Mouse (Mus musculus): ENCODE measurements around the gene Nol11.

Nol11 gene

DNA sequence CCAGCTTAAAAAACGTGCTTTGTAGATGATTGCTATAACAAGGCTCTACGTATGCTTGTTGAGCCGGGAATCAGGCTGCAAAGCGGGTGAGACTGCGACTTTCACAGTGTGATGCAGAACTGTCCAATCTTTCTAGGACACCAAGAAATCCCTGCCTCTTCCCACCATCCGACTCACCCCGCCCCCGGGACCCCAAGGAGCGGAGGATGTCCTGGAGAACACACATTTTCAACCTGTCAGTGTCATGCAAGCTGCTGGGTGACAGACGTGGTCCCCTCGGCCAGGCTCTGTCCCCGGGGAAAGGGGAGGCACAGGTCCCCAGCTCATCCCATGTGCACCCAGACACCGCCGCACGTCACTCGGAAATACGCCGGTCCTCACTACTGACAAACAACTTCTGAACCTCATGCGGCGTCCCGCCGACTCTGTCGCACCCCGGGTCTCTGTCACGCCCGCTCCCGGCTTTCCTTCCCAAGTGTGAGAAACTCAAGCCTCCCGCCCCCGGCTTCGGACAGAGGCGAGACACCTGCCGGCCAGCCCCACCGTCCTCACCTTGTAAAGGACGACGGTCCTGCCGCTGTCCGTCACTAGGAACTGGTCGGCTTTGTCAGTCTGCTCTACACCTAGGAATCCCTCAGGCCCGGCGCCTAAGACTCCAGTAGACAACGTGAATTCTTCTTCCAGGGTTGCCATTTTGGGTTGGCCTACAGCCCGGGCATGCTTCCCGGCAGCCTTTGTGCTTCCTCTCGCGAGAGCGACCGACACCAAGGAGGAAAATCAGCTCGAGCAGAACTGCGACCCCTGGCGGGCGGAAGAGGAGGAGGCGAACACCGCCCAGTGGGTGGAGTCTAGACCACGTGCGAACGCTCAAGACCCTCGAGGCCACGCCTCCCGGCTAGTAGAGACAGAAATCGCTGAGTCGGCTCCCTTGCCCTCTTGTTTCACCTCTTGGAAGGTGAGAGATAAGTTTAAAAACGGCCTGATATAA lies at the start of gene Nol11:
Nol11 (minus strand) TSS at position 817 of the 988 bp plus-strand sequence.
- peak; percentile 97 to 98 for DNase-seq (ENCODE audit: low spot score in 2 of 2)

DNA sequence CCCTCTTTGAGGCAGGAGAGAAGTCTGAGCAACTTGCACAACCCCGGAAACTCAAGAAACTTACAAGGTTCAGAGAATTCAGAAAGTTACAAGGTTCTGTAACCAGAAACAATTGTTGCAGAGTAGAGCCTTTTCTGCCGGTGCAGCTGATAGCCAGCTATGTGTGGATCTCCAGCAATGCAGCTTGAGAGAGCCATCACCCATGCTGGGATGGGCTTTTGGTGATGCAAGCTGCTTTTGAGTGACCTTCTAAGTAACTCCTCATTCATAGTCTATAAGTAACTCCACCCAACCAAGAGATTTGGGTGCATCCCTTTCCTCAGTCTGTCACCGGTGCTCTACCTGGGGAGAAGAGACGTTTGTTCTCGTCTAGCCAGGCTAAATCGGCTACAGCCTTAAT lies 49.3 kb upstream of the Nol11 start:
- DNase-seq (ENCODE audit: low spot score in 2 of 2) = no peak

DNA sequence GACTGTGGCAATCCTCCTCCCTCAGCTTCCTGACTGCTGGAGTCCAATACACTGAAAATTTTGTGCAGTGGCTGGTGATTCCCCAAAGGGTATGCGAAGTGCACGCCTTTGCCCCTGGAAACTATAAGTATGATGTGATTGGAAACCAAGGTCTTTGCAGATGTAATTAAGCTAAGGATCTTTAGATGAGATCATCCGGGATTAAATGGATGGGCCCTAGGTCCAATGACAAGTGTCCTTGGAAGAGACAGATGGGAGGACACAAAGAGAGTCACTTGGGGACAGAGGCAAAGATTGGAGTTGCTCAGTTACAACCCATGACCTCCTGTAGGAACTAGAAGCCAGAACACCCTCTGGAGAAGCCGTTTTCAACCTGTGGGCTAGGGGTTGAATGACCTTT lies 48.4 kb upstream of the Nol11 start:
- no peak for DNase-seq (ENCODE audit: low spot score in 2 of 2)

DNA sequence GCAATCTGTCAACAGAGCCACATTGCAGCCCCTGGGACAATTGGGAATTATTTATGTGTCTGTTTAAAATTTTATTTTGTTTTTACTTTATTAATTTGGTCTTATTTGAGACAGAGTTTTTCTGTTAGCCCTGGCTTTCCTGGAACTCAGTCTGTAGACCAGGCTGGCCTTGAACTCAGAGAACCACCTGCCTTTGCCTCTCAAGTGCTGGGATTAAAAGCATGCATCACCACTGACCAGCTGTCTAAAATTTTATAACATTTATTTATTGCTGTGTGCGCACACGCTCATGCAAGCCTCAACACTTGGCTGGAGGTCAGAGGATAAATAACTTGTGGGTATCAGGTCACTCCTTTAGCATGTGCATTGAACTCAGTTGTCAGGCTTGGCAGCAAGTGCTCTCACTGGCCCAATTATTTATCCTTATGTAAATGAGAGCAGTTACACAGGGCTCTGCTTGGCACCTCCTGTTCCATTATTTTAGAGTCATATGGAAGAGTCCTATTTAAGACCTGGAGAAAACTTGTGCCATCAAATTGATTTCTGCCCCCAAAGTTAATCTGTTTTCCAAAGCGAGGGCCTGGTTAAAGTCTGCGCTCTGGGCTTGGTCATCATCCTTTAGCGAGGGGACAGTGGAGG lies 44.2 kb upstream of the Nol11 start:
- DNase-seq (ENCODE audit: low spot score in 2 of 2) = no peak

DNA sequence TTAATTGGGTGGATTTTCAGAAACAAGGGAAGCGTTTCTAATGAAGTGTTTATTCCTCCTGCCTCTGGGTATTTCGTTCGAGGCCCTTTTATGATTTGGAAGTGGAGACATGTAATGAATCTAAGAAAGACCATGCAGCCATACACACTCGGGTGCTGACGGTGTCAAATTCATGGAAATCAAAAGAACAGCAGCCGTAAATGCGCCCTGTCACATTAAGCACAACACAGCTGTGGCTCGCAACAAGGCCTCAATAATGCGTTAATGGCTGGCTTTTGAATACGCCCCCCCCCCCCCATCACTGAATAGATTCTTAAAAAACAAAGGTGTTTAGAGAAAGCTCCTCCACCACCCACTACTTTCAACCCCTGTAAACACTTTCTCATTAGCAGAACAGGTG lies 40.9 kb upstream of the Nol11 start:
- no peak for DNase-seq (ENCODE audit: low spot score in 2 of 2)

DNA sequence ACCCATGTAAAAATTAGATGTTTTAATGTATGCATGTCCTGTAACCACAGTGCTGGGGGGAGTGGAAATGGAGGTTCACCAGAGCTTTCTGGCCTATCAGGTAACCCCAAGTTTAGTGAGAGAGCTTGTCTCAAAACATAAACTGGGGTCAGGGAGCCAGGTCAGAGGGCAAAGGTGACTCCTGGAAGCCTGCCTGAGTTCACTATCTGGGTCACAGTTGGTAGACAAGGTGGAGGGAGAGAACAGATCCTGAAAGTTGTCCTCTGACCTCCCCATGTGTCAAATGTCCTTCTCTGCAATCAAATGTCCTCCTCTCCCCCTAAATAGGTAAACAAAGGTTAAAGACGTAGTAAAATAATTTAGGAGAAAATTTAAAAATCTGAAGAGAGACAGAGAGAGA lies 37.2 kb upstream of the Nol11 start:
- no peak for DNase-seq (ENCODE audit: low spot score in 2 of 2)

DNA sequence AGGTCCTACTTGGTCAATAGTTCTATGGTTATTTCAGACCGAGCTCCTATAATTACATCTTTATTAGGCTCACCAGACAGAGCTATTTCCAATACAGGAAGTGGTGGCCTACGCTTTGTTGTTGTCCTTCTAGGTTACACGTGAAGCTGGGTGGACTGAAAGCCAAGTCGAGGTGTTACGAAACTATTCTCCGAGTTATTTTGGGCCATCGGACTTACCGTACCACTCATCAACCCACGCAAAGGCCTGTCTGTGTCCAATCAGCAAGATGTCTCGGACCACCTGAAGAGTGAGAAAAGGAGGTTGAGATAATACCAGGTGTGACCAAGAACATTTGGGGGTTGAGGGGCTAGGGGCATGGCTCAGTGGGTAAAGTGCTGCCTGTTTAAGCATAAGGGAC lies 36.8 kb upstream of the Nol11 start:
- no peak for DNase-seq (ENCODE audit: low spot score in 2 of 2)

DNA sequence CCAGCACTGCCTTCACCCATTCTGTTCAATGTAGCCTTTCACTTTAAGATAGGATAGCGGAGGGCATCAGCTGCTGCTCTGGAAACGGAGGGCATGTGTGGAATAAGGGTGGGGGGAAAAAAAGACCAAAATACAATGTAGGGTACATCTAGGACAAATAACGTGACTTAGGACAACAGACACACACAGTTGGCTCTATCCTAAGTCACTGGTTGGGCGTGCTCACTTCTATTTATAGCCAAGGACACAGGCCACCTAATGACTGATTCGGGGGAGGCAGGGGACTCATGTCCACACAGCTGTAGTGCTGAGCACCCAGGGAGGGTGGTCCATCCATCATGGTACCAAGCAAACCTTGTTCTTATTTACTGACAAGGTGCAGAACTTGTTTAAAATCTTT lies 36.1 kb upstream of the Nol11 start:
- no peak for DNase-seq (ENCODE audit: low spot score in 2 of 2)

DNA sequence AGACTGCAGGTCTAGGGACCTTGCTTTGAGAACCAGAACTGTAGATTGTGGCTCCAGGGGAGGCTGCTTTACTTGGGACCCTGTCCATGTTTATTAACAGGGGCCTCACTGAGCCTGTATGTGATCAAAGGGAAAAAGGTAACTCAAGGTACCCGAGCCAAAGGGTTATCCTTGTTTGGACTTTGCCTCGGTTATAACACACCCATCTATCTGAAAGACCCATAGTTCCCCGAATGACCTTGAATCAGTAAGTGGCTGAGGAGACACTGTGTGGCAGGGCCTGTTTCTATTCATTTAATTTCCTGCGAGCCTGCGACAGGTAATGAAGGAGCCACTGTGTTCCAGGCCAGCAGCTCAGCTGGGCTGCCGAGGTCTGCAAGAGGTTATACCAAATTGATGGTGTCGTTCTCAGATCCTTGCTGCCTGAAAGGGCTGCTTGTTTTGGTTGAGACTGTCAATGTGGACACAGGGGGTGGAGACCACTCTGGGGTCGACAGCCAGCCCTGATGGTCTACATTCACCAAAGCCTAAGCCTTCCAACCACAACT lies 34.6 kb upstream of the Nol11 start:
- DNase-seq (ENCODE audit: low spot score in 2 of 2) = no peak

DNA sequence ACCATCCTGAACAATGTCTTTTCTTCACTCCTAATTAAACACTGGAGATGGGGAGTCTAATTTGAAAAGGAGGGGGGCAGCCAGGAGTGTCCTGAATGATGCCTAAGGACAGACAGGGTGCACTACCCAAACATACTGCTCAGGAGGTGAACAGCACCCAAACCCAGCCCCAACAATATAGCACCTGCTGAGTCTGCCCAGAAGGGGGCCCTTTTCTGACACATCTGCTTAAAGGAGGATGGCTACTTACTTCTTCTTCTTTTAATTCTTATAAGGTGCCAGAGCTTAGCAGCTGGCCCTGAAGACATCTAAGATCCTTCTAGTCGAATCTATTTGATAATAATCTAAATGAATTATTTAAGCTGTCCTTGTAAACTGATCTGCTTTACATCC lies 34.0 kb upstream of the Nol11 start:
- DNase-seq (ENCODE audit: low spot score in 2 of 2) = no peak

DNA sequence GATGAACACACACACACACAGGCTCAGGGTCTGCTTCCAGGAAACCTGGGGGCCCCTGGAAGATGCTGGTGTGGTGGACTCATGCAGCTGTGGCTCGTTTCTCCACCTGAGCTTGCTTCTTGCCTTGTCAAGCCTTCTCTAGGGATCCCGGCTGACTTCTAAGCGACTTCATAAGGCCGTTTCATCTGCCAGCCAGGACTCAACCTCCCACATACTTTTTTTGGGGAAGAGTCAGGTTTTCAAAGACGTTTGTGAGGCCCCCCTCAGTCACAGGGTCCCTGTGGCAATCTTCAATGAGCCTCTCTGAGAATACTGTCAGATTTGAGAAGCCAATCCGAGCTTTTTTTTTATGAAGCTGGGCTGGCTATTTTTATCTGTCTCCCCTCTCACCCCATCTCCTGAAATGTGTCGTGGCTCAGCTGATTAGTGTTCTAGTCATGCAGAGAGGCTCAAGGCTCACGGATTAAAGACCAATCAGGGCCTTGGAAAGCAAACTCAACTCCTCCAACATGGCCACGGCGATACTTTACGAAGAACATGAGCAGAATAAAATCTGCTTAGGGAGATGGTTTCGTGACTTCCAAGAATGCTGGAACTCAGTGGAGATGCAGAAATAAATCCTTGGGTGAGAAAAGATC lies 33.5 kb upstream of the Nol11 start:
- DNase-seq (ENCODE audit: low spot score in 2 of 2) = no peak

DNA sequence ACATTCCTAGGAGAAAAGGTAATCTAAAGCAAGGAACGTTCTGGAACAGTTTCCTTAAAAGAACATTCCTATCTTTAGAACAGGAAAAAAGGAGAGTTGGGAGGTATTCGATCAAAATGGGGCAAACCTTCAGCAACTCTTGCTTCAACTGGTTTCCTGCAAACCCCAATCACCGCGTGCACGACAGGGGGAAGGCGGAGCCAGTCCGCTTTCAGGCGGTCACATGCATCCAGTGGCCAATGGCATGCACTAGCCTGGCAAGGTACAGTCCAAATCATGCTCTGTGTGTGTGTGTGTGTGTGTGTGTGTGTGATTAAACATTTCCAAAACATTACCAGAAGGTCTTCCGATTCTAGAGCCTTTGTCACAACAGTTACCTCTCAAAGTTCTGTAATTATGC lies 25.9 kb upstream of the Nol11 start:
- DNase-seq (ENCODE audit: low spot score in 2 of 2) = no peak

DNA sequence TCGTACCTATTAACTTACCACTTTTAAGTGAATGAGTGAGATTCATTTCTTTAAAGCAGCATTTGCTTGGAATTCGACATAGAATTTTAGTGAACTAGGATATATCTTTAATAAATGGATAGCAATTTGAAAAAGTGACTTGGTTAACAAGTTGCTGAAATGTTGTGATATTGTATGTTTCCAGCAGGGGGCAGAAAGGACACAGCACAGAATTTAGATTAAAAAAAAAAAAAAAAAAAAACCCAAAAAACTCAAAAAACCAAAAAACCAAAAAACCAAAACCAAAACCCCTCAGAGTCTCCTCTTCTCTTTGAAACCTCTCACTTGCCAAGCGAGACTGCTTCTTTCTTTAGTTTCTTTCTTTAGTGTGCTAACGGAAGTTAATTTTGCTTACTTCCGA lies 24.6 kb upstream of the Nol11 start:
- no peak for DNase-seq (ENCODE audit: low spot score in 2 of 2)

DNA sequence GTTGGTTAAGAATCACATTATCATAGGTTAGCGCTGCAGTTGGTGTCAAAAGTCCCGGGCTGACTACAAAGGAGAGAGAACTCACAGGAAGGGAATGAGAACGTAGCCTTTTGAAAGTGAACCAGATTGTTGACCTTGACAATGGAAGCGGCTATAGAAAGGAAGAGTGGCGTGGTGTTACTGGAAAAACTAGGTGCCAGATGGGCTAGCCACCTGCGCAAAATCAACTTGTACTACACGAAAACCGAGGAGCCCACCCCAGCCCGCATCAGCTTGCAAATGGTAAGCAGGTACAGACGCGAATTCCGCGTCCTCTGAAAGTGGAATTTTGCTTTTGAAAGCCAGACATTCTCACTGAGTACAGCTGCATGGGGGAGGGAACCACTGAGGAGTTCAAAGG lies 20.6 kb upstream of the Nol11 start:
- no peak for DNase-seq (ENCODE audit: low spot score in 2 of 2)

DNA sequence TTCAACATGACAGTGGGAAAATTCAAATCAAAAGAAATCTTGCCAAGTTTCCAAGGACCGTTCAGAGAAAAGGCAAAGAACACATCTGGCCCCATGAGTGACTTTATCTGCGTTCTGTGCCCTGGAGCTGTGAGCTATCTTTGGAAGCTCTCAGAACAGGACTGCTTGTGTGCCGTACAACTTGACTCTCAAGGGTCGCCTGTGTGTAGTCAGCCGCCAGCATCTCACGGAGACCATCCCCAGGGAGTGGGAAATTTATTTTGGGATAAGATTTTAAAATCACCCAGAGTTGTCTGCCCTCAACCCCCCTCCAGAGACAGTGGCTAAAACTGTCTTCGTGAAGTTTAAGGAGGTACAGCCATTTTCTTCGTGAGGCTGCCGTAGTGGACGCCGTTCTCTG lies 12.6 kb upstream of the Nol11 start:
- DNase-seq (ENCODE audit: low spot score in 2 of 2) = no peak

DNA sequence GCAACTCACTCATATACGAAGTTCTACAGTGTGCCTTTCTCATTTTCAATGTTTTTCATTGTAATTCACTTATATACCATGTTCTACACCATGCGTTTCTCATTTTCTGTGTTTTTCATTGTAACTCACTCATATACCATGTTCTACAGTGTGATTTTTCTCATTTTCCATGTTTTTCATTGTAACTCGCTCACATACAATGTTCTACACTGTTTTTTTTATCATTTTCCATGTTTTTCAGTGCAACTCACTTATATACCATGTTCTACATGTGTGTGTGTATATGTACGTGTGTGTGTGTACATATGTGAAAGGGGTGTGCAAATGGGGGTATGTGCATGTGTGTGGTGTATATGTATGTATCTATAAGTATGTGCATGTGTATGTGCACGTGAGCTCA lies 10.1 kb upstream of the Nol11 start:
- DNase-seq (ENCODE audit: low spot score in 2 of 2) = no peak

DNA sequence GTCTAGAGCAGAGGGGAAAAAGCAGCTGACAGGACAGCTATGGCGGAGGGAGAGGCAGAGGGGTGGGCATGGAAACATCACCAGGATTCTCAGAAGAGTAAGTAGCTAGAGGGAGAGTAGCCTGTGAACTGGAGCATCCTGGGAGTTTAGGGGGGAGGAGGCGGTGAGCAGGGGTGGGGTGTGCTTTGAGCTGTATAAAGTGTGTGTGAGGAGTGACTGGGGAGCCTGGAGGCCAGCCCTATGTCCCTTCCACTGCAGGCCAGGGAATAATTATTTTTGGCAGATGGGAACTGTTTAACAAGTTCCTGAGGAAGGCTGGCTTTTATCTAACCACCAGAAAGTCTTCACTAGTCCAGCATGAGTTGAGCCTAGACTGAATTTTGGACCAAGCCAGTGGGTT lies 6.2 kb upstream of the Nol11 start:
- DNase-seq (ENCODE audit: low spot score in 2 of 2) = no peak

DNA sequence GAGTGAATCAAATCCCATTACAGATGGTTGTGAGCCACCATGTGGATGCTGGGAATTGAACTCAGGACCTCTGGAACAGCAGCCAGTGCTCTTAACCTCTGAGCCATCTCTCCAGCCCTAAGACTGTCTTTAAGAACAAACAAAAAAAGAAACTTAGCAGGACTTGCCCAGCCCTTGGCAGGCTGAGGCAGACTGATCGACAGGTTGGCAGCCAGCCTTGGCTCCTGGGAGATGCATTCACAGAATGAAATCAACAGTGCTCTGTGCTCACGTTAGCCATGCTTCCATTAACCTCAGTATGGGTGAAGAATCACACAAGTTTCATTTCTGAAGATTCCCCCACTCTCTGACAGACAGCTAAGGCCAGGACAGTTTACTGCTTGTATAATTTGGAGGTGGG lies 1.2 kb upstream of the Nol11 start:
- DNase-seq (ENCODE audit: low spot score in 2 of 2) = no peak

DNA sequence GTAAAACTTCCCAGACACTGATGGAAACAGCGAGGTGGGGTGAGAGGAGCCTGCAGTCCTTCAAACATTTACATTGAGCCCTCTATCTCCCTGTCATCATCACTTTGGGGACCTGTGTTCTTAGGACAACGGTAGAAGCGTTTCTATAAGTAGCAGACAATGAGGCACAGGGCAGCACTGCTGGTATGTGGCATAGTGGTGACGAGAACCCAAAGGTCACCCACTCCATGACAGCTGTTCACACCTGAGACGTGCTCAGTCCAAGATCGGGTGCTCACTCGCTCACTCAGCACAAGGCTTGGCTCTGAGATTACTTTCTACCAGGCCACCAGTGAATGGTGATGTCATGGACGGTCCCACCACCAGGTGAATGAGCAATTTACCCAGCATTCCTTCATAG lies 5.4 kb downstream of the Nol11 start:
- no peak for DNase-seq (ENCODE audit: low spot score in 2 of 2)

DNA sequence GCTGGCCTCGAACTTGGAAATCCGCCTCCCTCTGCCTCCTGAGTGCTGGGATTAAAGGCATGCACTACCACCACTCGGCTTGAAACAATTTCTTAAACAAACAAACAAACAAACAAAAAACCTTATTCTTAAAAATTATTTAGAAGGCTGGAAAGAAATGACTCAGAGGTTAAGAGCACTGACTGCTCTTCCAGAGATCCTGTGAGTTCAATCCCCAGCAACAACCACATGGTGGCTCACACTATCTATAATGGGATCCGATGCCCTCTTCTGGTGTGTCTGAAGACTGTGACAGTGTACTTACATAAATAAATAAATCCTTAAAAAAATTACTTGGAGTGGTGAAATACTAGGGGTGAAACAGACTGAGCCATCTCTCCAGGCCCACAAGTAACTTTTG lies 28.0 kb downstream of the Nol11 start:
- no peak for DNase-seq (ENCODE audit: low spot score in 2 of 2)

DNA sequence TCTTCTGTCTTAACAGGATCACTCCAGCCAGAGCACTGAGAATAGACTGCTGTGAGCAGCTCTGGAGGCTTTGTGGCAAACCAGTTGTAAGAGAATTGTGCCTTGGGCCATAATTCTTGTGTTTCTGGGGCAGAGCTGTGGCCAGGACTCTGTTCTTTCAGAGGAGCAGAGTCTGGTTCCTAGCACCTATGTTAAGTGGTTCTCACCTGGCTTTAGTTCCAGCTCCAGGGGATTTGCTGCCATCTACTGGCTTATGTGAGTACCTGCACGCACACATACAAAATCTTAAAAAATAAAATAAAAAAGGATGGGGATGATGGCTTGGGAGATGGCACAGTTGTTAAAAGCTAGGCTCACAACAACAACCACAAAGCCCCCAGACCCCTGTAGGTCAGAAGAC lies 30.1 kb downstream of the Nol11 start:
- no peak for DNase-seq (ENCODE audit: low spot score in 2 of 2)

DNA sequence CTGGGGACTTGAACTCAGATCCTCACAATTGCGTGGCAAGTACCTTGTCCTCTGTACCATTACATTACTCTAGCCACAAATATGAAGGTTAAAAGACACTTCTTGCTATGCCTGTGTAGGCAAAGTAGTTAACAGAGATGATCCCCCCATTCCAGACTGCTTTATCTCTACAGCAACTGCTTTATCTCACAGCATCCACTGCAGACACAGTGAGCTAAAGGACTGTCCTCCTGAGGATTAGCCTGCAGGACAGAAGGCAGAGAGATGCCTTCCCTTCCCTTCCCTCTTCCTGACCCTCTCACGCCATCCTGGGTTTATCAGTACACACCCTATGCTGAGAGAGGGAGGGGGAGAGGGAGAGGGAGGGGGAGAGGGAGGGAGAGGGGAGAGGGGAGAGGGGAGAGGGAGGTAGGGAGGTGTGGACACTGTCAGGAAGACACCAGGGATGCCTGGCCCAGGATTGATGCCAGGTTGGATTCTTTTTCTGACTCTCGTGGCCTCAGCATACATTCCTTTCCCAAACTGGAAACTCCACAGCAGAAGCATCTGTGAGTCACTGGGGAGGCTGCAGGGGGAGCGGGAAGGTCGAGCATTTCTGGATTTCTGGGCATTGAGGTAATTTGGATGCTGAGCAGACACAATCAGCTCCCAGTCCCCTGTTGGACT lies 32.1 kb downstream of the Nol11 start:
- DNase-seq (ENCODE audit: low spot score in 2 of 2) = no peak

Data from spleen, postnatal 14 days (tissue).